Mouse (Mus musculus) intestine, embryonic 14.5 days (tissue): Measurements from ENCODE around the gene Grifin. TPM values are rescaled to one million over a fixed set of nuclear protein-coding genes. Genes with fewer than 3 reads are reported as not detected.

Experiments
- ATAC-seq: fragments of 200-750 bp; cut with Nextera tagmentation; replicated peaks from 2 replicates; pipeline ENCODE4 v1.8.0; 2017; ENCODE audit warnings: low read depth, moderate number of reproducible peaks, moderate TSS enrichment, moderate library complexity; ENCODE audit not compliant: low FRiP score, low TSS enrichment
- DNase-seq: peaks from one replicate; pipeline ENCODE4 v3.0.0-alpha.2; 2018; ENCODE audit warnings: low spot score
- H3K27ac ChIP-seq: fragments of 300-500 bp; sonication (generic); 2 replicates; pipeline ENCODE4 v1.5.1; 2014; ENCODE audit warnings: low read depth, mild to moderate bottlenecking, control low read depth
- H3K27me3 ChIP-seq: fragments of 300-500 bp; sonication (generic); replicated peaks from 2 replicates; pipeline ENCODE4 v1.6.1; 2014; ENCODE audit warnings: low read length, control low read depth; ENCODE audit not compliant: control insufficient read depth, insufficient read depth
- H3K36me3 ChIP-seq: fragments of 300-500 bp; sonication (generic); 2 replicates; pipeline ENCODE4 v1.6.1; 2014; ENCODE audit warnings: low read length, control low read depth; ENCODE audit not compliant: control insufficient read depth, insufficient read depth
- H3K4me1 ChIP-seq: fragments of 300-500 bp; sonication (generic); replicated peaks from 2 replicates; pipeline ENCODE4 v1.6.1; 2014; ENCODE audit warnings: low read length, control low read depth, mixed read lengths; ENCODE audit not compliant: control insufficient read depth, insufficient read depth
- H3K4me2 ChIP-seq: fragments of 300-500 bp; sonication (generic); 2 replicates; pipeline ENCODE4 v1.6.1; 2014; ENCODE audit warnings: low read length
- H3K4me3 ChIP-seq: fragments of 300-500 bp; sonication (generic); 2 replicates; pipeline ENCODE4 v1.5.1; 2014; ENCODE audit warnings: low read depth, low read length, control low read depth, mixed read lengths
- H3K9ac ChIP-seq: fragments of 300-500 bp; sonication (generic); 2 replicates; pipeline ENCODE4 v1.6.1; 2014; ENCODE audit warnings: mild to moderate bottlenecking, low read length
- H3K9me3 ChIP-seq: fragments of 300-500 bp; sonication (generic); 2 replicates; pipeline ENCODE4 v1.6.1; 2016; ENCODE audit warnings: low read length, control low read depth; ENCODE audit not compliant: control insufficient read depth
- WGBS: fragments of 180-500 bp; shearing (Covaris S2); extraction: QIAGEN DNeasy Blood & Tissue Kit; methylation state at CpG from one replicate; pipeline ENCODE4 v1.1.7; 2014; 5-methylcytosine and 5-hydroxymethylcytosine counted together
- polyA plus RNA-seq: library from polyadenylated mRNA; unstranded; fragments of >200 nt; fragmentation: Nextera tagmentation; extraction: Ambion mirVana; gene quantifications from 2 replicates; pipeline ENCODE4 v1.2.1, GENCODE M21; 2014

The Grifin gene
- 0.54 TPM in 1 of 2 replicates, not detected in the other for polyA plus RNA-seq

DNA sequence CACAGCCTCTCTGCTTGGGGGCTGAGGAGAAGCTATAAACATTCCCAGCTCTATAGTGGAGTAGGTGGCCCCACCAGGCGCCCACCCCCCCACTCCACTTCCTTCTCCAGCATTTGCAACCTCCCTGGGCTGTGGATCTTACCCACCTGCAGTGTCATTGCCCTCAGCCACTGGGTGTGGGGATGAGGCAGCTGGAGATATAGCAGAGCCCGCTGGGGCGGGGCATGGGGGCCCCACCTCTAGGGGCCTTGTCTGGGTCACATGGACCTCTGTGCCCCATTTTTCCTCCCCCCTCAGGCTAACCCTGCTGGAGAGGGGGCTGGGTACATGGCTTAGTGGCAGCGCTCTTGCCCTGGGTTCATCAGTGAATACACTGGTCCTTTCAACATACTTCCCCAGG is at the start of gene Grifin:
Grifin (minus strand) TSS at position 176 of the 400 bp plus-strand sequence.
- Histone ChIP-seq H3K27ac (no peak within 1 kb of the TSS), H3K4me3 (no peak within 1 kb of the TSS), H3K36me3 (no peaks in the 10 kb centered on the region), H3K4me1 (peaks cover 11% of the 10 kb centered on the region), H3K9ac (no peak within 1 kb of the TSS), H3K9me3 (no peaks in the 10 kb centered on the region), H3K4me2 (no peak within 1 kb of the TSS), H3K27me3 (no peaks in the 10 kb centered on the region)
- DNase-seq (no peak), ATAC-seq (no peak)
- WGBS: 69% methylated on average over 4 of the region's 4 CpGs

DNA sequence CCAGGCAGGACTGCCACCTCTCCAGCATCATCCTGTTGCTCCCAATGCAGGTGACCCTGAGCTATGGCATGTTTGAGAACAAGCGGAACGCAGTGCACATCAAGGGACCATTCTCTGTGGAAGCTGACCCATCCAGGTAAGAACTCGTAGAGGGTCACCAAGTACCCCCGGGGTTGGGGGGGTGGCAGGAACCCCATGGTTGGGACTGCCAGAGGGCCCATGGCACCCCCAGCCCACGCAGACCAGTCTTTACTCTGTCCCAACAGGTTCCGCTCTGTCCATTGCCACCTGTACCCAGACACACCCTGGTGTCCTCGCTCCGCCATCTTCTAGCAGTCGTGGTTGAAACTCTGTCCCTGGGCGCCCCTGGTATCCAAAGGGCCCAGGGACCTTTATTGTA is 49.3 kb upstream of the Grifin start:
- ATAC-seq: no peak
- no peak overlapping the region for H3K9ac ChIP-seq
- peaks cover 30% of the 10 kb centered on the region for H3K4me1 ChIP-seq
- no peak overlapping the region for H3K4me2 ChIP-seq
- H3K4me3 ChIP-seq: no peak overlapping the region
- 94% methylated on average over 10 of the region's 10 CpGs for WGBS
- H3K9me3 ChIP-seq: no peaks in the 10 kb centered on the region
- DNase-seq: no peak
- peaks cover 7% of the 10 kb centered on the region for H3K27me3 ChIP-seq
- no peak overlapping the region for H3K27ac ChIP-seq
- peaks cover 9% of the 10 kb centered on the region; the same call in 1 of the 2 replicates for H3K36me3 ChIP-seq

DNA sequence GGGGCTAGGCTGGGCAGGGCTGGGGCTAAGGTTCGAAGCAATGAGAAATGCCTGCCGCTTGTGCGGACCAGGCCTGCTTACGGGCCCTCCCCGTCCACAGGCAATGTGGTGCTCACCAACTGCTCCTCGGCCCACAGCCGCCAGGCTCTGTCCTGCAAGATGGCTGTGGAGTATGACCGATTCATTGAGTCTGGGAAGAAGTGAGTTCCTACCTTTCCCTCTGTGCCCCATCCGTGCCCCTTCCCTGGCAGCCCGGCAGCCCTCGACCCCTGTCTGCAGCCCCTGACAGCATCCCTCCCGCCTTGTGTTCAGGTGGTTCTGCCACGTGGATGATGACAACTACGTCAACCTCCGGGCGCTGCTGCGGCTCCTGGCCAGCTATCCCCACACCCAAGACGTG is 47.3 kb upstream of the Grifin start:
- peak overlapping the region; percentile 15 for H3K4me3 ChIP-seq
- H3K36me3 ChIP-seq: peaks cover 9% of the 10 kb centered on the region; the same call in 1 of the 2 replicates
- no peak for DNase-seq
- no peaks in the 10 kb centered on the region for H3K9me3 ChIP-seq
- peak overlapping the region; percentile 92 for H3K27ac ChIP-seq
- H3K9ac ChIP-seq: peak overlapping the region; percentile 29; the same call in 1 of the 2 replicates
- WGBS: 54% methylated on average over 18 of the region's 18 CpGs
- peaks cover 37% of the 10 kb centered on the region for H3K4me1 ChIP-seq
- ATAC-seq: no peak
- H3K4me2 ChIP-seq: peak overlapping the region; percentile 51
- H3K27me3 ChIP-seq: peaks cover 23% of the 10 kb centered on the region

DNA sequence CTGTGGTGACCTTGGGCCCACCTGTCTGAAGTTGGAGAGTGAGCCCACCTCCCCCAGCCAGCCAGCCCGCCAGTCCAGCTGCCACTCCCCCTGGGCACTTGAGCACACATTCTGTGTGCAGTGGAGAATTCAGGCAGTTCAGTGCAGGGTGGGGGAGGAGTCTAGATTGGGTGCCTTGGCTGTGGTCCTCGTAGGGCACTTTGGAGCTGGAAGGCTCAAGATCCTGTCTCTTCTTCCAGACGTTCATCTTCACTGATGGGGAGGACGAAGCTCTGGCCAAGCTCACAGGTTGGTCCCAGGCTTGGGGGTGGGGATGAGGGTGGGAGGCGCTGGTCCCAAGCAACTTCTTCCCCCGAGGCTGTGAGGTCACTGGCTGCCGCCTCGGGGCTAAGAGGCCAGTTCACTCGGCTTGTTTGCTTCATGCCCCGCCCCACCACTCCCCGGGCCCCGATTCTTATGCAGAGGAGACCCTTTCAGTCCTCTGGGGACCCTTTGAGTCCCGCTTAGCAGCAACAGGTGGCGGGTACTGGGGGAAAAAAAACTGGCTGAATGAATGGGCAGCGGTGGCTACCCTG is 46.8 kb upstream of the Grifin start:
- no peaks in the 10 kb centered on the region for H3K9me3 ChIP-seq
- DNase-seq (peak; percentile 86), ATAC-seq (peak; percentile 40)
- peak overlapping the region; percentile 15 for H3K4me3 ChIP-seq
- peaks cover 40% of the 10 kb centered on the region for H3K4me1 ChIP-seq
- peak overlapping the region; percentile 51 for H3K4me2 ChIP-seq
- 15% methylated on average over 14 of the region's 15 CpGs for WGBS
- peak overlapping the region; percentile 29; the same call in 1 of the 2 replicates for H3K9ac ChIP-seq
- H3K27ac ChIP-seq: peak overlapping the region; percentile 92
- H3K36me3 ChIP-seq: peaks cover 9% of the 10 kb centered on the region; the same call in 1 of the 2 replicates
- H3K27me3 ChIP-seq: peaks cover 28% of the 10 kb centered on the region

DNA sequence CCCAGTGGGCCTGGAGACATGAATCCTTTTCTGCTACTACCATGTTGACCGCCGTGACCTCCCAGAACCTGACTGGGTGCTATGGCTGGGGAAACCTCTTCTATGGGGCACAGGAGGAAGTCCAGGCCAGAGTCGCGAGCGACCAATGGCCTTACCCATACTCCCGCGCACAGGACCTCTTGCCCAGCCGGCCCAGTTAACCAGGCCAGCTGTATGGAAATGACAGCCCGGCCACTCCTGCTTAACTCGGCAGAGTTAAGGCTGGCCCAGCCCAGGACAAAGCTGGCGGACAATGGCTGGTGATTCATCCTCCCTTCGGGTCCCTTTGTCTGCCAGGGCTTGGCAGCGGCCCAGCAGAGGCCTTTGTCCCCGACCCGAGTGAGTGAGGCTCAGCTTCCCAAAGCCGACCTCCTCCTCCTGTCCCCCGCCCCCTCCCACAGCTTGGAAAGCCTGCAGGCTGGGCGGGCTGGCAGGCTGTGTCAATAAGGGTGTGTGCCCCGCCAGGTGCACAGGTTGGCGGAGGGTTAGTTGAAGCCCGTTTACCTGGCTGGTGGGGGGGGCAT is 46.2 kb upstream of the Grifin start:
- H3K36me3 ChIP-seq: peaks cover 9% of the 10 kb centered on the region; the same call in 1 of the 2 replicates

DNA sequence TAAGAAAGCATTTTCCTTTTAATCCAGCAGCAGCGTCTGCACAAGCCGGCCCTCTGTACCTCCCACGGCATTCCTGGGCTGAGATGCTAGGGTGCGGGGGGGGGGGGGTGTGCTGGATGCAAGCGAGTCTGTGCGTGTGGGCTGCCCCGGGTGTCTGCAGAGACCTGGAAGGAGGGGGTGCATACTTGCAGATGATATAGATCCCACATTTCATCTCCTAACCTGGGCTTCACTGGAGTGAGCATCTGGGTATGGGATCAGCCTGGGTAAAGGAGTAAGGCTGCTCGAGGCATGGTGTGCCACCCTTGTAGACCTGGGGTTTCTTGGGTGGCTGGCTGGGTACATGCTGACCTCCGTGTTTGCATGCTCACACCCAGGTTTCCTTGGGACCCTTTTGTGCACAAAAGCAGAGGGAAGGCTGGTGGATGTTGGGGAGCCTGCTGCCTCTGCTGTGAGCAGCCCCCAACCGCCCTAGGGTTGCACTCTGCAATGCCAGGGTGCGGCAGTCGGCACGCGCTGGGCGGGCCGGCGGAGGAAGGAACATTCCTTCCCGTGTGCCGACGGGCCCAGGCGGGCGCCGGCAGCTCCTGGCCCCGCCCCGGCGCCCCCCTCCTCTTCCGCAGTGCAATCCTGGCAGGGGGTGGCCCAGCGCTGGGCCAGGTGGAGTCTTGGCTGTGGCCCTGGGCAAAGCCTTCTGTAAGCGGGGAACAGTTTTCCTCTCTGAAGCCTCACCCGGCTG is 45.6 kb upstream of the Grifin start:
- peak overlapping the region; percentile 37; the same call in 1 of the 2 replicates for H3K9ac ChIP-seq
- H3K9me3 ChIP-seq: no peaks in the 10 kb centered on the region
- DNase-seq (no peak), ATAC-seq (peak; percentile 55)
- H3K4me2 ChIP-seq: peak overlapping the region; percentile 51
- peaks cover 9% of the 10 kb centered on the region; the same call in 1 of the 2 replicates for H3K36me3 ChIP-seq
- H3K27ac ChIP-seq: peak overlapping the region; percentile 92
- H3K4me1 ChIP-seq: peaks cover 50% of the 10 kb centered on the region
- H3K4me3 ChIP-seq: peak overlapping the region; percentile 14
- 3% methylated on average over 30 of the region's 30 CpGs for WGBS
- H3K27me3 ChIP-seq: peaks cover 41% of the 10 kb centered on the region

More for the DNA sequence above, 46.2 kb upstream of the Grifin start:
- peak; percentile 86 for DNase-seq
- 10% methylated on average over 21 of the region's 21 CpGs for WGBS
- ATAC-seq: peak; percentile 65
- Histone ChIP-seq H3K27ac (peak overlapping the region; percentile 92), H3K27me3 (peaks cover 34% of the 10 kb centered on the region), H3K4me1 (peaks cover 46% of the 10 kb centered on the region), H3K9me3 (no peaks in the 10 kb centered on the region), H3K4me2 (peak overlapping the region; percentile 51), H3K4me3 (peak overlapping the region; percentile 15), H3K9ac (peak overlapping the region; percentile 37; the same call in 1 of the 2 replicates)

DNA sequence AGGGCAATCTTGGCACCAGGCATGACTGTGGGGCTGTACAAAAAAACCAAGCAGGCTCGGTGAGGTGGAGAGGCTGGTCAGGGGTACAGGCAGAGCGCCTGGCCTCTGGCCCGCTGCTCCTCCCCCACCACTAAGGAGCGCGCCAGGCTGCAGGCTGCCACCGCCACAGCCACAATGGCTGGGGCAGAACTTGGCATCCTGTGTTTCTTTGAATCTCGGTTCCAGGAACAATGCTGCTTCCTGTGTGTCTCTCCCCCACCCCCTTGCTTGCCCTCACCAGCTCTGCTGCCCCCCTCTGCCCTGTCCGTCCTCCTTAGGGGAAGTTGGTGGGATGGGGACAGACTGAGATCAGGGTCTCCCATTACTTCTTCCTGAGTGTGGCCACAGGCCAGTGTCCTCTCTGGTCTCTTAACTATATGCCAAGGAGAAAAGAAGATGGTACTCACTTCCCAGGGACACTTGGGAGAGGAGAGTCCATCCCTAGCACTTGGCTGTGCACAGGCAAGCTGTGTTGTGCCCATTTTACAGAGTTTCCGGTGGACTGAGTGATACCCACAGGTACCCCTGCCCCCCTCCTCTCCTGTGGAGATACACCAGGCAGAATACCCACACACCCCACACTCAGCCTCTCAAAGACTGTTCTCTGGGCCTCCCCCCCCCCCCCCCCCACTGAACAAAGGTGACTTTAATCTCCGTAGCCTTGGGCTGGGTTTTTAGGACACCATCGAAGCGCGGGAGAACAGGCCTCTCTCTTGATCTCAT is 44.8 kb upstream of the Grifin start:
- Histone ChIP-seq H3K27me3 (peaks cover 48% of the 10 kb centered on the region), H3K4me2 (peak overlapping the region; percentile 51), H3K4me3 (peak overlapping the region; percentile 50), H3K9me3 (no peaks in the 10 kb centered on the region), H3K27ac (peak overlapping the region; percentile 92; the same call in 1 of the 2 replicates), H3K4me1 (peaks cover 50% of the 10 kb centered on the region), H3K9ac (no peak overlapping the region), H3K36me3 (peaks cover 9% of the 10 kb centered on the region; the same call in 1 of the 2 replicates)
- WGBS: 27% methylated on average over 13 of the region's 13 CpGs
- no peak for DNase-seq
- ATAC-seq: no peak

DNA sequence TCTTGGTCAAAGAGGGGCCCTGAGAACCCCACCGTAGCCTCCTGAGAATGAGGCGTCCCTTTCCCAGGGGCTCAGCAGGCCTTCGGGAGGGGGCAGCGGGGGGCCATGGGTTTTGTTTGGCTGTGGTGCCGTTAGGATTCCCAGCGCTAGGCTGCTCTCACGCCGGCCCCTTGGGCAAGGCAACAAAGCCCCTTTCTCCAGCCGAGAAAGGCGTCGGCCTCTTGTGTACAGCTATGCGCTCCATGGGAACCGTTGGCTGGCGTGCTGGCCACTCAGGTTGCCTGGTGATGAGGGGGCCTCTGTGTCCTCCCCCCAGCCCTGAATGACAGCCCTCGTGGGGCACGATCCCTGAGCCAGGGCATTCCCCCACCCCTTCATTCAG is 43.8 kb upstream of the Grifin start:
- H3K4me2 ChIP-seq: peak overlapping the region; percentile 51
- peaks cover 50% of the 10 kb centered on the region for H3K27me3 ChIP-seq
- no peaks in the 10 kb centered on the region for H3K9me3 ChIP-seq
- no peak for ATAC-seq
- peaks cover 50% of the 10 kb centered on the region for H3K4me1 ChIP-seq
- 7% methylated on average over 16 of the region's 16 CpGs for WGBS
- 0 out of 2 replicates have a peak, but pooled peaks cover 2% of the 10 kb centered on the region for H3K36me3 ChIP-seq
- DNase-seq: no peak
- peak overlapping the region; percentile 50 for H3K4me3 ChIP-seq
- peak overlapping the region; percentile 92; the same call in 1 of the 2 replicates for H3K27ac ChIP-seq
- peak overlapping the region; percentile 48 for H3K9ac ChIP-seq
